Mouse (Mus musculus): ENCODE results near the gene Kif6. TPM values are rescaled to one million over a fixed set of nuclear protein-coding genes. Genes with fewer than 3 reads are reported as not detected.

Kif6 gene
- total RNA-seq (2021), result 1 to 10 TPM; 1.4 to 2.2 TPM

- intact Hi-C loops (cut with DNase I), result loop anchor here (5.0 kb wide), 1 partner anchor 147 kb away; no protein-coding TSS in a partner anchor
- DNase-seq (ENCODE audit: low spot score in 2 of 2), result peak; percentile 87 to 92
Observed at GRCm38 (mm10) chr17:49614577-49615235, at the start of gene Kif6. Kif6 (plus strand) TSS chr17:49615136.

- intact Hi-C loops (cut with DNase I), result no loop called here
- no peak for DNase-seq (ENCODE audit: low spot score in 2 of 2)
Observed at GRCm38 (mm10) chr17:49568717-49569116, 46.2 kb upstream of the Kif6 start.

GRCm38 (mm10) chr17:49577321-49577720 is 37.6 kb upstream of the Kif6 start:
- intact Hi-C loops (cut with DNase I), result no loop called here
- no peak for DNase-seq (ENCODE audit: low spot score in 2 of 2)

GRCm38 (mm10) chr17:49582471-49582870 is 32.5 kb upstream of the Kif6 start:
- no peak for DNase-seq (ENCODE audit: low spot score in 2 of 2)
- intact Hi-C loops (cut with DNase I), result no loop called here

- intact Hi-C loops (cut with DNase I), result no loop called here
- DNase-seq (ENCODE audit: low spot score in 2 of 2), result peak in 1 of 2 experiments; percentile 14
Observed at GRCm38 (mm10) chr17:49590051-49590450, 24.9 kb upstream of the Kif6 start.

- intact Hi-C loops (cut with DNase I), result no loop called here
- DNase-seq (ENCODE audit: low spot score in 2 of 2), result no peak
Observed at GRCm38 (mm10) chr17:49605397-49605796, 9.5 kb upstream of the Kif6 start.

GRCm38 (mm10) chr17:49607351-49608027 is 7.4 kb upstream of the Kif6 start:
- intact Hi-C loops (cut with DNase I), result no loop called here
- no peak for DNase-seq (ENCODE audit: low spot score in 2 of 2)

- no peak for DNase-seq (ENCODE audit: low spot score in 2 of 2)
- intact Hi-C loops (cut with DNase I), result loop anchor here (5.0 kb wide), 1 partner anchor 143 kb away; no protein-coding TSS in a partner anchor
Observed at GRCm38 (mm10) chr17:49610296-49610695, 4.6 kb upstream of the Kif6 start.

- intact Hi-C loops (cut with DNase I), result no loop called here
- no peak for DNase-seq (ENCODE audit: low spot score in 2 of 2)
Observed at GRCm38 (mm10) chr17:49615241-49615651, 310 bp downstream of the Kif6 start.

GRCm38 (mm10) chr17:49624572-49624971 is 9.6 kb downstream of the Kif6 start:
- DNase-seq (ENCODE audit: low spot score in 2 of 2), result peak in 1 of 2 experiments; percentile 3
- intact Hi-C loops (cut with DNase I), result no loop called here

GRCm38 (mm10) chr17:49627011-49627794 is 12.3 kb downstream of the Kif6 start:
- intact Hi-C loops (cut with DNase I), result no loop called here
- peak in 1 of 2 experiments; percentile 67 for DNase-seq (ENCODE audit: low spot score in 2 of 2)

- no peak for DNase-seq (ENCODE audit: low spot score in 2 of 2)
- intact Hi-C loops (cut with DNase I), result no loop called here
Observed at GRCm38 (mm10) chr17:49628875-49629274, 13.9 kb downstream of the Kif6 start.

- intact Hi-C loops (cut with DNase I), result no loop called here
Observed at GRCm38 (mm10) chr17:49633041-49633440, 18.1 kb downstream of the Kif6 start.

GRCm38 (mm10) chr17:49641903-49642302 is 27.0 kb downstream of the Kif6 start:
- intact Hi-C loops (cut with DNase I), result no loop called here

More at GRCm38 (mm10) chr17:49633041-49633440, 18.1 kb downstream of the Kif6 start:
- peak in 1 of 2 experiments; percentile 14 for DNase-seq (ENCODE audit: low spot score in 2 of 2)

GRCm38 (mm10) chr17:49642336-49642735 is 27.4 kb downstream of the Kif6 start:
- no peak for DNase-seq (ENCODE audit: low spot score in 2 of 2)
- intact Hi-C loops (cut with DNase I), result no loop called here

More at GRCm38 (mm10) chr17:49641903-49642302, 27.0 kb downstream of the Kif6 start:
- no peak for DNase-seq (ENCODE audit: low spot score in 2 of 2)

GRCm38 (mm10) chr17:49642889-49643490 is 28.1 kb downstream of the Kif6 start:
- DNase-seq (ENCODE audit: low spot score in 2 of 2), result peak; percentile 28 to 34
- intact Hi-C loops (cut with DNase I), result no loop called here

GRCm38 (mm10) chr17:49646267-49646666 is 31.3 kb downstream of the Kif6 start:
- intact Hi-C loops (cut with DNase I), result no loop called here
- no peak for DNase-seq (ENCODE audit: low spot score in 2 of 2)

GRCm38 (mm10) chr17:49648970-49649369 is 34.0 kb downstream of the Kif6 start:
- intact Hi-C loops (cut with DNase I), result no loop called here
- DNase-seq (ENCODE audit: low spot score in 2 of 2), result no peak

- no peak for DNase-seq (ENCODE audit: low spot score in 2 of 2)
- intact Hi-C loops (cut with DNase I), result no loop called here
Observed at GRCm38 (mm10) chr17:49649394-49649793, 34.5 kb downstream of the Kif6 start.

GRCm38 (mm10) chr17:49650366-49650765 is 35.4 kb downstream of the Kif6 start:
- no peak for DNase-seq (ENCODE audit: low spot score in 2 of 2)
- intact Hi-C loops (cut with DNase I), result no loop called here

Data from left cerebral cortex, postnatal 25 days (tissue).